Mouse (Mus musculus) MEL (cell line): ENCODE measurements around the gene Sh3gl3. TPM values are rescaled to one million over a fixed set of nuclear protein-coding genes. Genes with fewer than 3 reads are reported as not detected.

Experiments used
- DNase-seq: peaks from one replicate; pipeline ENCODE4 v3.0.0; 2011; ENCODE audit warnings: low read depth, low spot score
- H3K27ac ChIP-seq: 2 replicates; pipeline ENCODE4 v1.5.1; 2012; ENCODE audit warnings: low read depth, mild to moderate bottlenecking, control low read depth, low read length, moderate library complexity; ENCODE audit not compliant: control insufficient read depth
- H3K27me3 ChIP-seq, 2 experiments: fragments of 150-350 bp in 1 of 2; sonication (generic) in 1 of 2; 2 replicates each; pipeline ENCODE4 v1.6.1; 2012; ENCODE audit warnings: low read length in 2 of 2, mild to moderate bottlenecking in 2 of 2, improper control_type of control experiment in 1 of 2, moderate library complexity in 1 of 2; ENCODE audit not compliant: insufficient read depth in 2 of 2, control insufficient read depth in 1 of 2
- H3K36me3 ChIP-seq, 2 experiments: 2 replicates each; pipeline ENCODE4 v1.6.1; 2012 to 2014; ENCODE audit warnings: low read length in 2 of 2, improper control_type of control experiment in 1 of 2, inconsistent platforms in 1 of 2, mild to moderate bottlenecking in 1 of 2; ENCODE audit not compliant: insufficient read depth in 2 of 2, control insufficient read depth in 1 of 2
- H3K4me1 ChIP-seq, 2 experiments: fragments of 150-350 bp in 1 of 2; sonication (generic) in 1 of 2; 2 replicates each; pipeline ENCODE4 v1.6.1; 2012; ENCODE audit warnings: low read length in 2 of 2, improper control_type of control experiment in 1 of 2, mild to moderate bottlenecking in 1 of 2; ENCODE audit not compliant: insufficient read depth in 2 of 2, control insufficient read depth in 1 of 2
- H3K4me3 ChIP-seq, 2 experiments: fragments of 150-350 bp in 1 of 2; sonication (generic) in 1 of 2; 2 replicates each; pipeline ENCODE4 v1.5.1; 2012; ENCODE audit warnings: low read depth in 2 of 2, low read length in 2 of 2, mild to moderate bottlenecking in 2 of 2, moderate library complexity in 2 of 2, control low read depth in 1 of 2, improper control_type of control experiment in 1 of 2; ENCODE audit not compliant: control insufficient read depth in 1 of 2, insufficient read depth in 1 of 2
- H3K79me2 ChIP-seq: 2 replicates; pipeline ENCODE4 v1.6.1; 2012; ENCODE audit warnings: mild to moderate bottlenecking, low read length, moderate library complexity; ENCODE audit not compliant: control insufficient read depth, poor library complexity, insufficient read depth
- H3K9ac ChIP-seq: 2 replicates; pipeline ENCODE4 v1.6.1; 2012; ENCODE audit warnings: low read depth, mild to moderate bottlenecking, control low read depth, low read length, moderate library complexity; ENCODE audit not compliant: control insufficient read depth, poor library complexity, severe bottlenecking
- H3K9me3 ChIP-seq: fragments of 150-350 bp; sonication (generic); replicated peaks from 2 replicates; pipeline ENCODE4 v1.6.1; 2012; ENCODE audit warnings: mild to moderate bottlenecking, low read length, improper control_type of control experiment, moderate library complexity; ENCODE audit not compliant: insufficient read depth
- CHD2 ChIP-seq: IDR thresholded peaks from 2 replicates; pipeline ENCODE4 v1.6.1; 2011; ENCODE audit warnings: low read length, improper control_type of control experiment
- CTCF ChIP-seq, 3 experiments: IDR thresholded peaks in 2 of 3; conservative IDR thresholded peaks in 1 of 3; 2 replicates each; pipeline ENCODE4 v1.5.1; 2011 to 2012; ENCODE audit warnings: low read length in 3 of 3, low read depth in 2 of 3, mild to moderate bottlenecking in 2 of 3, improper control_type of control experiment in 1 of 3, inconsistent platforms in 1 of 3, mixed read lengths in 1 of 3, moderate library complexity in 1 of 3; ENCODE audit not compliant: control insufficient read depth in 1 of 3, insufficient read depth in 1 of 3, poor library complexity in 1 of 3, severe bottlenecking in 1 of 3
- E2F4 ChIP-seq: IDR thresholded peaks from 2 replicates; pipeline ENCODE4 v1.6.1; 2011; ENCODE audit warnings: low read depth, low read length, improper control_type of control experiment, borderline replicate concordance
- ELF1 ChIP-seq: IDR thresholded peaks from 2 replicates; pipeline ENCODE4 v1.6.1; 2014; ENCODE audit warnings: low read depth, mild to moderate bottlenecking, inconsistent platforms, low read length, improper control_type of control experiment, moderate library complexity
- EP300 ChIP-seq, 2 experiments: IDR thresholded peaks; 2 replicates each; pipeline ENCODE4 v1.6.1; 2011; ENCODE audit warnings: improper control_type of control experiment in 2 of 2, low read length in 2 of 2, low read depth in 1 of 2, mild to moderate bottlenecking in 1 of 2
- GABPA ChIP-seq: IDR thresholded peaks from 2 replicates; pipeline ENCODE4 v1.6.1; 2012; ENCODE audit warnings: low read depth, mild to moderate bottlenecking, inconsistent platforms, low read length, improper control_type of control experiment, moderate library complexity
- KAT2A ChIP-seq: conservative IDR thresholded peaks from 2 replicates; pipeline ENCODE4 v1.6.1; 2012; ENCODE audit warnings: low read depth, low read length, improper control_type of control experiment, inconsistent platforms
- MAFK ChIP-seq: IDR thresholded peaks from 2 replicates; pipeline ENCODE4 v1.6.1; 2011; ENCODE audit warnings: low read depth, mild to moderate bottlenecking, low read length, improper control_type of control experiment, borderline replicate concordance
- MAX ChIP-seq: IDR thresholded peaks from 2 replicates; pipeline ENCODE4 v1.6.1; 2011; ENCODE audit warnings: low read length, improper control_type of control experiment
- MYB ChIP-seq: IDR thresholded peaks from 2 replicates; pipeline ENCODE4 v1.6.1; 2011; ENCODE audit warnings: mild to moderate bottlenecking, low read depth, low read length, improper control_type of control experiment
- NRF1 ChIP-seq: IDR thresholded peaks from 2 replicates; pipeline ENCODE4 v1.6.1; 2014; ENCODE audit warnings: low read depth, mild to moderate bottlenecking, inconsistent platforms, low read length, improper control_type of control experiment, moderate library complexity; ENCODE audit not compliant: poor library complexity, insufficient read depth, severe bottlenecking
- POLR2A ChIP-seq, 2 experiments: IDR thresholded peaks; 2 replicates each; pipeline ENCODE4 v1.6.1; 2011 to 2012; ENCODE audit warnings: low read length in 2 of 2, mild to moderate bottlenecking in 2 of 2, control low read depth in 1 of 2, improper control_type of control experiment in 1 of 2, low read depth in 1 of 2, moderate library complexity in 1 of 2; ENCODE audit not compliant: control insufficient read depth in 1 of 2, insufficient read depth in 1 of 2, poor library complexity in 1 of 2
- POLR2AphosphoS5 ChIP-seq: IDR thresholded peaks from 2 replicates; pipeline ENCODE4 v1.6.1; 2012; ENCODE audit warnings: low read depth, borderline replicate concordance, mild to moderate bottlenecking, inconsistent platforms, low read length, moderate library complexity, mixed read lengths
- RCOR1 ChIP-seq: IDR thresholded peaks from 2 replicates; pipeline ENCODE4 v1.6.1; 2012; ENCODE audit warnings: low read depth, mild to moderate bottlenecking, inconsistent platforms, low read length, improper control_type of control experiment
- SIN3A ChIP-seq: IDR thresholded peaks from 2 replicates; pipeline ENCODE4 v1.6.1; 2012; ENCODE audit warnings: low read length, improper control_type of control experiment, inconsistent platforms
- SMC3 ChIP-seq: IDR thresholded peaks from 2 replicates; pipeline ENCODE4 v1.6.1; 2011; ENCODE audit warnings: low read depth, low read length, improper control_type of control experiment
- TAL1 ChIP-seq: IDR thresholded peaks from 2 replicates; pipeline ENCODE4 v1.6.1; 2012; ENCODE audit warnings: mild to moderate bottlenecking, inconsistent platforms, low read length, moderate library complexity, mixed read lengths
- TCF12 ChIP-seq: IDR thresholded peaks from 2 replicates; pipeline ENCODE4 v1.6.1; 2014; ENCODE audit warnings: low read depth, mild to moderate bottlenecking, inconsistent platforms, low read length, improper control_type of control experiment, moderate library complexity
- UBTF ChIP-seq: IDR thresholded peaks from 2 replicates; pipeline ENCODE4 v1.6.1; 2012; ENCODE audit warnings: low read depth, mild to moderate bottlenecking, inconsistent platforms, low read length, improper control_type of control experiment, moderate library complexity, borderline replicate concordance; ENCODE audit not compliant: insufficient read depth
- ZMIZ1 ChIP-seq: IDR thresholded peaks from 2 replicates; pipeline ENCODE4 v1.6.1; 2012; ENCODE audit warnings: low read depth, mild to moderate bottlenecking, inconsistent platforms, low read length, improper control_type of control experiment, moderate library complexity
- ZNF384 ChIP-seq: IDR thresholded peaks from 2 replicates; pipeline ENCODE4 v1.6.1; 2012; ENCODE audit warnings: low read depth, mild to moderate bottlenecking, inconsistent platforms, low read length, improper control_type of control experiment
- polyA plus RNA-seq, 2 experiments: library from polyadenylated mRNA; stranded (reverse) in 1 of 2; unstranded in 1 of 2; fragments of >175 nt in 1 of 2; fragments of >200 nt in 1 of 2; gene quantifications; 2 replicates each; pipeline versions ENCODE4 v1.2.1 to v1.2.4; 2012; ENCODE audit warnings: low replicate concordance in 2 of 2, low read depth in 1 of 2; ENCODE audit not compliant: insufficient read length in 2 of 2, insufficient read depth in 1 of 2, missing spikeins in 1 of 2
- total RNA-seq: library from RNA; depleted of rRNA; stranded (reverse); fragments of 300-350 nt; gene quantifications from 2 replicates; pipeline ENCODE4 v1.2.3, GENCODE M21; 2012

Sh3gl3 gene
- total and polyA plus RNA-seq, 3 experiments, result not detected

DNA sequence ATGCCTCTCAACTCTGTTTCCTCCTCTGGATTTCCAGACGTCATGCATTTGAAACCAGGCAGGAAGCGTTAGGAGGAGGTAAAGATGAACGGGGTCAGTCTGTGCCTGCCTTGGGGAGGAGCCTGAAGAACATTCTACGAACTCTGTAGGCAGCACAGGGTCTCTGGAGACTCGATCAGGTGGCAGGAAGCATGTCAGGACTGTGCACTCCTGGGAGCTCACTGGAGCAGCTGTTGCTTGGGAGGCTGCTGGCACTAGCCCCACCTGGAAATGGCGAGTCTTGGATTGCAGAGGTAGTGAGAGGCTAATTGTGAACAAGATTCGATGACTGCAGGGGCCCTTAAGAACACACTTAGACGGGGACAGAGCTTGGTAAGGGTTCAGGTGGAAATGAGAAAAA, 167.8 kb downstream of the Sh3gl3 start:
- Histone ChIP-seq H3K9me3 (no peaks in the 10 kb centered on the region), H3K4me1 (no peaks in the 10 kb centered on the region), H3K27ac (no peak overlapping the region), H3K27me3 (no peaks in the 10 kb centered on the region), H3K9ac (no peak overlapping the region), H3K36me3 (no peaks in the 10 kb centered on the region), H3K4me3 (no peak overlapping the region), H3K79me2 (no peaks in the 10 kb centered on the region)
- TF ChIP-seq ZNF384 (no peak), SIN3A (no peak), POLR2A (IDR thresholded peaks at IDR 0.05; ENCODE audit: control insufficient read depth in 1 of 2, insufficient read depth in 1 of 2, low read depth in 1 of 2, low read length in 2 of 2, poor library complexity in 1 of 2) (no peak), GABPA (no peak), TAL1 (no peak), EP300 (IDR thresholded peaks at IDR 0.05; ENCODE audit: low read depth in 1 of 2, low read length in 2 of 2) (no peak), CHD2 (no peak), SMC3 (no peak), ELF1 (no peak), E2F4 (no peak), MYB (no peak), UBTF (no peak), NRF1 (no peak), MAFK (no peak), POLR2AphosphoS5 (no peak)
- no peak for DNase-seq

DNA sequence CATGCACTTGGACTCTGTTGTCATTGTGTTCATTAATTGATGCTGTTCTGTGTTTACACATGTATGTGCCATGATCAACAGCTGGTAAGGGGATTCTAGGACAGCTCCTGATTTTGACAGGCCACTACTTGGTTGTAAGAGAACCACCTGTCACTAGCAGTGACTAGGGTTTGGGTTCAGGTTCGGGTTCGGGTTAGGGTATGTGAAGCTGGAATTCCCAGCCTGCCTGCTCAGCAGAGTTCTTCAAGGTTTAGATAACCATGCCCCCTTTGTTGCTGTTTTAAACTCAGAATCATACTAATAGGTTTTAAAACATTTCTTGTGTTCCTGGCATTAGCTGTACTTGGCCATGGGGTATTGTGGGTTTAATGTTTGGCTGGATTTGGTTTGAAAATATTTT, 173.1 kb downstream of the Sh3gl3 start:
- no peaks in the 10 kb centered on the region for H3K9me3 ChIP-seq
- no peaks in the 10 kb centered on the region for H3K27me3 ChIP-seq
- H3K9ac ChIP-seq, result no peak overlapping the region
- no peaks in the 10 kb centered on the region for H3K36me3 ChIP-seq
- no peaks in the 10 kb centered on the region for H3K79me2 ChIP-seq
- no peak for TF ChIP-seq TCF12
- TF ChIP-seq KAT2A, result no peak
- no peak for TF ChIP-seq ZMIZ1
- no peak for TF ChIP-seq CTCF (IDR thresholded peaks at IDR 0.05 in 2 of 3, conservative IDR thresholded peaks at IDR 0.05 in 1 of 3; ENCODE audit: control insufficient read depth in 1 of 3, insufficient read depth in 1 of 3, low read depth in 2 of 3, low read length in 3 of 3, poor library complexity in 1 of 3, severe bottlenecking in 1 of 3)
- no peak for TF ChIP-seq RCOR1
- no peak for TF ChIP-seq CHD2
- TF ChIP-seq MAX, result no peak
- TF ChIP-seq, all 39 proteins: peak for 0
- no peak for DNase-seq
- H3K27ac ChIP-seq, result no peak overlapping the region
- H3K4me1 ChIP-seq, result no peaks in the 10 kb centered on the region
- no peak overlapping the region for H3K4me3 ChIP-seq
